Mouse (Mus musculus) testis, adult 2 months (tissue): ENCODE results near the gene Kcng4.

ENCODE experiments used
- CTCF ChIP-seq: fragments of 200-500 bp; IDR thresholded peaks from 2 replicates; pipeline ENCODE4 v1.5.1; 2012; ENCODE audit warnings: low read depth, mild to moderate bottlenecking, inconsistent platforms, low read length, moderate library complexity; ENCODE audit not compliant: control insufficient read depth, insufficient read depth, insufficient replicate concordance
- POLR2A ChIP-seq: fragments of 200-500 bp; IDR thresholded peaks from 2 replicates; pipeline ENCODE4 v1.6.1; 2012; ENCODE audit warnings: low read depth, mild to moderate bottlenecking, inconsistent platforms, low read length, moderate library complexity; ENCODE audit not compliant: control insufficient read depth

- TF ChIP-seq CTCF (peak; percentile 65; the same call in 1 of the 2 replicates), POLR2A (no peak)
These were observed 38.6 kb upstream of the Kcng4 start for GRCm38 (mm10) chr8:119673976-119674555.
